Mouse (Mus musculus): ENCODE data around the gene Arhgap15. TPM values are rescaled to one million over a fixed set of nuclear protein-coding genes. Genes with fewer than 3 reads are reported as not detected.

Gene Arhgap15
- polyA plus RNA-seq, 1 experiment from 2014 or later, result 2.0 TPM

DNA sequence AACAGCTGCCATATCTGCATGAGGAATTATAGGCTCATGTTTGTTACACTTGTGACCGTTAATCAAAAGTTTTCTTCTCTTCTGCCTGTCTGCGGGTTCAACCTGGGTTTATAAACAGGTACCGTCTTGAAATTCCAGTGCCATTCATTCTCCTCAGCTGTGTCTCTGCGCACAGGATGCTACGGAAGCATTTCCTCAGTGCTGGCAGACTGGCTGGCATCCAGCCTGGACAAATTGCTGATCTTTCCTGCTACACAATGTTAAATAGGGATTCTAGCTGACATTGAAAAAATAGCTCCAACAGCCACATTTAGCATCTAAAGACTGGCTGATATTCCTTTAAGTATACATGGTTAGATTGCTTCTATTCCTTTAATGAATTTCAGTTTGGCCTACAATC is 93.0 kb downstream of the Arhgap15 start:
- no peaks in the 10 kb centered on the region for H3K36me3 ChIP-seq
- no peaks in the 10 kb centered on the region for H3K4me1 ChIP-seq (replicated peaks)
- no peak overlapping the region for H3K9ac ChIP-seq
- 84% methylated on average over 5 of the region's 5 CpGs for WGBS
- H3K4me3 ChIP-seq, result no peak overlapping the region
- no peak overlapping the region for H3K27ac ChIP-seq (replicated peaks)
- no peak for ATAC-seq (ENCODE audit: low read depth)
- H3K9me3 ChIP-seq, result no peaks in the 10 kb centered on the region
- no peaks in the 10 kb centered on the region for H3K27me3 ChIP-seq
- H3K4me2 ChIP-seq, result no peak overlapping the region

DNA sequence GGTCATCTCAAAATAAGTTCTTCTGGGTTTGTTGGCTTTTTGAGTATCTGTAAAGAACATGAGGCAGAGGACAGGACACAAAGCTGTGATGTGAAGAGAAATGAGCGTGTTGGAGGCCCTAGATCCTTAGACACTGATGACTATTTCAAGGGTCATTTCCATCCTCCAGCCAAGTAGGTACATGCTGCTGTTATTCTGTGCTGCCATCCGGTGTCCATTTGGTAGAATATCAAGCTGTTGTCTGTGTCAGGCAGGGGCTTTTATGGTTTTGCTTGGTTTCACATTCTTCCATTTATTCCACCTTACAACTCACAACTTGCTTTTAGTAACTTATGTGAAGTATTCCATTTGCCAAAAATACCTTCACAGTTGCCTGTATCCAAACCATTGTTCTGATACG is 102.6 kb downstream of the Arhgap15 start:
- H3K36me3 ChIP-seq, result no peaks in the 10 kb centered on the region
- WGBS, result 67% methylated on average over 3 of the region's 3 CpGs
- H3K4me3 ChIP-seq, result no peak overlapping the region
- ATAC-seq (ENCODE audit: low read depth), result no peak
- H3K27ac ChIP-seq (replicated peaks), result no peak overlapping the region
- no peak overlapping the region for H3K9ac ChIP-seq
- H3K4me2 ChIP-seq, result no peak overlapping the region
- H3K27me3 ChIP-seq, result no peaks in the 10 kb centered on the region
- no peaks in the 10 kb centered on the region for H3K9me3 ChIP-seq
- no peaks in the 10 kb centered on the region for H3K4me1 ChIP-seq (replicated peaks)

DNA sequence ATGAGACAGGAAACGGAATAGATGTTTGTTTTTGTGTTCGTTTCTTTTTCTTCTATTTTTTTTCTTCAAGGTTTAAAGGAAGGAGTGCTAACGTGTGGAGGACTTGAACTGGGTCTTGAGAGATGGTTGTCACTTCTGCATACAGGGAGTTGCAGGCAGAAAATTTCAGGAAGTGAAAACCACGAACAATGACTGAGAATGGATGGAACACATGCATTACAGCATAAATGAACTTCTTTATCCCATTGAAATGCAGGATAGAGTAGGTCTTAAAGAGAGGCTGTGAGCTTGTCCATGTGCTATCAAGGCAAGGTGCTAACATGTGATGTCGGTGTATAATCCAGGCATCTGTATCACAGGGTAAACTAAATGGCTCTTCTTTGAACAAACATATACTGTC is 114.1 kb downstream of the Arhgap15 start:
- no peak for ATAC-seq (ENCODE audit: low read depth)
- Histone ChIP-seq H3K4me1 (replicated peaks) (no peaks in the 10 kb centered on the region), H3K4me2 (no peak overlapping the region), H3K9me3 (no peaks in the 10 kb centered on the region), H3K4me3 (no peak overlapping the region), H3K27me3 (no peaks in the 10 kb centered on the region), H3K9ac (no peak overlapping the region), H3K36me3 (no peaks in the 10 kb centered on the region), H3K27ac (replicated peaks) (no peak overlapping the region)
- 88% methylated on average over 5 of the region's 5 CpGs for WGBS

DNA sequence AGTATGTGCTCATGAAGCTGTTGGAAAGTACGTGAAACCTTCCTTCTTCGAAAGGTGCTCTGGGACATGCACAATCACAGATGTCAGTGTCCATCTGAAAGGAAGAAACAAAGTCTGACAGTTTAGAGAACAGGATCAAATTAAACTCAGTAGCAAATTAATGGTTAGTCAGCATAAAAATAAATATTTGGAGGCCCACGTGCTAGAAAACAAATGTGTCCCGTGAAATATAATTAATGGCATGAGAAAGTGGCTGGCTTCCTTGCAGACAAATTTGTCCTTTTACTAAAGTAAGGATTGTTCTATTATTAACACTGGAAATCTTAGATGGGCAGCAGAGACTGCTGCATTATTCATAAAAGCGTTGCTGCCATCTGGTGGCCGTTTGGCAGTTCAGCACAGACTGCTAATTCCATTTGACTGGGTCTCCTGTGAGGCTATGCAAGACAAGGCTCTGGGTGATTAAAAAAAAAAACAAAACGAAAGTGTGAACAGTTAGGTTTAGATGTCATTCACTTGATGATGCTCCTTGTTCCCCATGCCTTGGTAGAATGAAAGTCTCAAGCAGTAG is 153.9 kb downstream of the Arhgap15 start:
- H3K4me3 ChIP-seq, result no peak overlapping the region
- H3K27ac ChIP-seq (replicated peaks), result no peak overlapping the region
- H3K27me3 ChIP-seq, result no peaks in the 10 kb centered on the region
- no peak overlapping the region for H3K9ac ChIP-seq
- H3K9me3 ChIP-seq, result no peaks in the 10 kb centered on the region
- no peak overlapping the region for H3K4me2 ChIP-seq
- H3K36me3 ChIP-seq, result no peaks in the 10 kb centered on the region
- 24% methylated on average over 7 of the region's 7 CpGs for WGBS
- H3K4me1 ChIP-seq (replicated peaks), result no peaks in the 10 kb centered on the region
- peak; percentile 77; the same call in 1 of the 2 replicates for ATAC-seq (ENCODE audit: low read depth)

DNA sequence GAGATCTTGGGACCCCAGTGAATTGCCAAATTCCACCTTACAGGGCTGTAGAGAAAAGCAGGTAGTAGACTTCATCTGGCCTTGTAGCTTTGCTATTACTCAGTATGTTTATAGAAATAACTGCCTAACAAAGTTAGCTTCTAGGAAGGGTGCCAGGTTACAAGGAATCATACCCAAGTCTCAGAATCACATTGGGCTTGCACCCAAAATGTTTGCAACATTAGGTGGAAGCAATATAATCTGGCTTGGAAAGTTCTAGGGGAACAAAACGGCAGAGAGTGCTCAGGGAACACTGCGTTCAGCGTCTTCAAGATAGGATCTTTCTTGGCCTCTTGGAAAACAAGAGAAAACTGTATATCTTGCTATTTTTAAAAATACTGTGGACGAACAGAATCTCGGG is 158.9 kb downstream of the Arhgap15 start:
- WGBS, result 92% methylated on average over 5 of the region's 5 CpGs
- no peaks in the 10 kb centered on the region for H3K36me3 ChIP-seq
- H3K27me3 ChIP-seq, result no peaks in the 10 kb centered on the region
- H3K9me3 ChIP-seq, result no peaks in the 10 kb centered on the region
- no peak overlapping the region for H3K4me3 ChIP-seq
- H3K4me1 ChIP-seq (replicated peaks), result no peaks in the 10 kb centered on the region
- no peak overlapping the region for H3K9ac ChIP-seq
- no peak overlapping the region for H3K27ac ChIP-seq (replicated peaks)
- ATAC-seq (ENCODE audit: low read depth), result no peak
- no peak overlapping the region for H3K4me2 ChIP-seq

DNA sequence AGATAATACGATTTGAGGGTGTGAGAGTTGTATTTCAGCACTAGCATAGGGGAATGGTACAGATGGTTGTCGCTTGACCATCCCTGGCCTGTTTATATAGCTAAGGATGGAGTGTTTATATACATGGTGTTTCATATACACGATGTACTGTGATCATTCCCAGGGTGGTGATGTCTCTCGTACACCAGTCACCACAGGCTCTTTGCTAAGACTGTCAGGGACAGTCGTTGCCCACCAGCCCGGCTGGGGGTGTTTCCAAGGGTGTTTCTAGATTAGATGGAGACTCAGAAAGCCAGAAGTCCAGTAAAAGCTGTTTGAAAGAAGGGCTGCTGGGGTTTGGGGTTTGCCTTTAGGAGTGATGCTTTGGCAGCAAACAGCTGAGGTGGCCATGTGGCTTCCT is 165.5 kb downstream of the Arhgap15 start:
- ATAC-seq (ENCODE audit: low read depth), result no peak
- H3K9ac ChIP-seq, result no peak overlapping the region
- WGBS, result 92% methylated on average over 6 of the region's 6 CpGs

DNA sequence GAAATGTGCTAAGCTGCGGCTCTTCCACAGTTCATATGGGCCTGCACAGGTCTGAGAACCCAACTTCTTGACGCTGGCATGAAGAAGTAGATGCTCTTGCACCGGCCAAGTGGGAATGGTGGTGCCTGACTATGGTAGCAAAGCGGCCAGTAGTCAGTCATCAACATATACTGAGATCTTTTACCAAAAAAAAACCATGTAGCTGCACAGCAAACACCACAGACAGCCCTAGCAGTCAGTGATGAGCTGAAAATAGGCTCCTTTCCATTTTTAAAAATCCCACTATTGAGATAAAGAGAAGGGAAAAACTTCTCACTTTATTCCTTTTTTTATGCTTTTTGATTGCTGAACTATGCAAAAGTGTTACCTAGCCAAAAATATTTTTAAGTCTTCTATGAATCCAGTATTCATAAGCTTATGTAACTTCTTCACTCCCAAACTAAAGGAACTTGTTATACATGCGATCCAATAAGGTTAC is 175.3 kb downstream of the Arhgap15 start:
- H3K9me3 ChIP-seq, result no peaks in the 10 kb centered on the region
- H3K4me1 ChIP-seq (replicated peaks), result no peaks in the 10 kb centered on the region
- no peak overlapping the region for H3K4me2 ChIP-seq
- no peak for ATAC-seq (ENCODE audit: low read depth)
- H3K27ac ChIP-seq (replicated peaks), result no peak overlapping the region
- H3K36me3 ChIP-seq, result no peaks in the 10 kb centered on the region
- 90% methylated on average over 5 of the region's 5 CpGs for WGBS
- no peak overlapping the region for H3K9ac ChIP-seq
- H3K4me3 ChIP-seq, result no peak overlapping the region
- no peaks in the 10 kb centered on the region for H3K27me3 ChIP-seq

More for the DNA sequence above, 165.5 kb downstream of the Arhgap15 start:
- H3K4me3 ChIP-seq, result no peak overlapping the region
- H3K36me3 ChIP-seq, result no peaks in the 10 kb centered on the region
- H3K4me1 ChIP-seq (replicated peaks), result no peaks in the 10 kb centered on the region
- H3K9me3 ChIP-seq, result no peaks in the 10 kb centered on the region
- H3K4me2 ChIP-seq, result no peak overlapping the region
- no peak overlapping the region for H3K27ac ChIP-seq (replicated peaks)
- no peaks in the 10 kb centered on the region for H3K27me3 ChIP-seq

DNA sequence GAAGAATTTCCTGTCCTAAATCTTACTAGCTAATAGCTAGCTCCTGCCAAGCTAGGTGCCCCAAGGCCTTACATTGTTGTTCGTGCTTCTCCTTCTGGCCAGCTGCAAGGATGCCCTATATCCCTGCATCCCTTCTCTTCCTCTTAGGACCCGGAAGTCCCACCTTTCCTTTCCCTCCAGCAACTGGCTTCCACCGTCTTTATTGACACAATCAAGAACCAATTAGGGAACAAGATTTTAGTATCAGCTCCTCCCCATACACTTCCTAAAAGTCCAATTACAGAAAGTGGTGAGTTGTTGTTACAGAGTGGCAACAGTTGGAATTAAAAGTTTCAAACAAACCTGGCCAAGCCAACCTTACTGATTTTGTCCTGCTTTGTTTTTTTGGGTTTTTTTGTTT is 183.1 kb downstream of the Arhgap15 start:
- H3K4me3 ChIP-seq, result no peak overlapping the region
- ATAC-seq (ENCODE audit: low read depth), result no peak
- H3K4me2 ChIP-seq, result no peak overlapping the region
- H3K9ac ChIP-seq, result no peak overlapping the region
- H3K27me3 ChIP-seq, result no peaks in the 10 kb centered on the region
- no peaks in the 10 kb centered on the region for H3K4me1 ChIP-seq (replicated peaks)
- no peaks in the 10 kb centered on the region for H3K36me3 ChIP-seq
- WGBS, result 88% methylated on average over 3 of the region's 3 CpGs
- H3K27ac ChIP-seq (replicated peaks), result no peak overlapping the region
- no peaks in the 10 kb centered on the region for H3K9me3 ChIP-seq

DNA sequence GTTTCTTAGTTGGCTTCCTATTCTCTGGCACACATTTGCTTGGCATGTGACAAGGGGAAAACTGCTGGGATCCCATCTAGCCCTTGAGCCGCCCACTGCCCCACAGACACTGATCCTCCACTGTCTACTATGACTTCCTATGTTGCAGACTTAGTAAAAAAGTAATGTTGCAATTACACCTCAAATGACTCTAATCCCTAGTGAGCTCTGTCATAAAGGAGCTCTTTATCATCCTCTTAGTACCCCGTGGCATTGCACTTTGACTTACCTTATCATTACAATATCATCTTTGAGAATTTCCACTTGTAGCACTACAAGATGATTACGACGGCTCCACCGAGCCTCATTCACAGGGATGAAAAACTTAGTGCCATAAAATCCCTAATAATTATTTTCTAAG is 190.6 kb downstream of the Arhgap15 start:
- H3K4me1 ChIP-seq (replicated peaks), result no peaks in the 10 kb centered on the region
- H3K27ac ChIP-seq (replicated peaks), result no peak overlapping the region
- H3K4me3 ChIP-seq, result no peak overlapping the region
- no peaks in the 10 kb centered on the region for H3K9me3 ChIP-seq
- no peak overlapping the region for H3K4me2 ChIP-seq
- WGBS, result 91% methylated on average over 5 of the region's 5 CpGs
- H3K36me3 ChIP-seq, result no peaks in the 10 kb centered on the region
- H3K27me3 ChIP-seq, result no peaks in the 10 kb centered on the region
- H3K9ac ChIP-seq, result no peak overlapping the region
- ATAC-seq (ENCODE audit: low read depth), result no peak

DNA sequence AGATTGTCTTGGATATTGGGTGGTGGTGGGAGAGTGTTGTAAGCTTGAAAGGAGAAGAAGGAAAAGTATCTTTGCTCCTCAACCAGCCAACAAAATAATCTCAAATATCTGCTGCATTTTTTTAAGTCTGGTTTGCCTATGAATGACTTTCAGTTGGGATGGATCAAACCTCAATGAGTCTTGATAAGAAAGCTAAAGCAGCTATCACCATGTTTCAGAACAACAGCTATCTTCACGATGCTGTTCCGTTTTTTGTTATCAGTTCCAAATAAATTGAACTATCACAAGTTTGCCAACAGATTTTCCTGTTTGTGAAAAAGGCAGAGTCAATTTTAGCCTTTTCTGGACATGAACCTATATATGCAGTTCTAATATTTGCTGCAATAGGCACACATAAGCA is 197.1 kb downstream of the Arhgap15 start:
- Histone ChIP-seq H3K4me2 (no peak overlapping the region), H3K9me3 (no peaks in the 10 kb centered on the region), H3K4me3 (no peak overlapping the region), H3K36me3 (no peaks in the 10 kb centered on the region), H3K27me3 (no peaks in the 10 kb centered on the region), H3K27ac (replicated peaks) (no peak overlapping the region), H3K4me1 (replicated peaks) (no peaks in the 10 kb centered on the region), H3K9ac (no peak overlapping the region)
- 90% methylated on average over 2 of the region's 2 CpGs for WGBS
- no peak for ATAC-seq (ENCODE audit: low read depth)

DNA sequence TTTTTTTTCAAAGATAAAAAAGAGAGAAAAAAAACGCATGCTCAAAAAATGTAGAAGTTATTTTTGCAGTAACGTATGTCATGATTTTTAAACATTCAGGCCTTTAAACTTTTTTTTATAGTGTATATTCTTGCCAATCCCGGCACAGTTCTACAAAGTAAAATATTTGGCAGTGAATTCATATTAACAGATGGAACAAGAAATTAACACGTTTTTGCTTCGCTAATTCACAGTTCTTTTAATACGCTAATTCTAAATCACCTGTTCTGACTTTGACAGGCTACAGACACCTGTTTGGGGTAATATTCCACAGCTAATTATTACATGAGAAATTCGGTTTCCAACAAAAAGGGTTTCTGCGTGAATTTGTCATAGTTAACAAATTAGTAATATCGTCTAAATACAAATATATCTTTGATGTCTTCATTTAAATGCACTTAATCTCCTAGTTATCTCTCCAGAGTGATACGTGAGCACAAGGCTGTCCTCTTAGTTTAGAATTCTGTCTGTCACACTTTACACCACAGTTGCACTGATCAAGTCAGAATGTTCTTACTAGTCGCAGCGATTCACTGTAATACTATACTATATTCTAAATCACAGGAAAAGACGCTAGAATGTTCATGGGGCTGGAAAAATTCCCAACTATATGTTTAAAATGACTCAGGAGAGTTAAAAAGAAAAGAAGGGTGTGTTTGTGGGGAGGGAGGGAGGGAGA is 201.3 kb downstream of the Arhgap15 start:
- Histone ChIP-seq H3K27ac (replicated peaks) (no peak overlapping the region), H3K9ac (no peak overlapping the region), H3K4me2 (no peak overlapping the region), H3K36me3 (no peaks in the 10 kb centered on the region), H3K4me3 (no peak overlapping the region), H3K9me3 (no peaks in the 10 kb centered on the region), H3K27me3 (no peaks in the 10 kb centered on the region), H3K4me1 (replicated peaks) (no peaks in the 10 kb centered on the region)
- 91% methylated on average over 13 of the region's 13 CpGs for WGBS
- ATAC-seq (ENCODE audit: low read depth), result no peak

DNA sequence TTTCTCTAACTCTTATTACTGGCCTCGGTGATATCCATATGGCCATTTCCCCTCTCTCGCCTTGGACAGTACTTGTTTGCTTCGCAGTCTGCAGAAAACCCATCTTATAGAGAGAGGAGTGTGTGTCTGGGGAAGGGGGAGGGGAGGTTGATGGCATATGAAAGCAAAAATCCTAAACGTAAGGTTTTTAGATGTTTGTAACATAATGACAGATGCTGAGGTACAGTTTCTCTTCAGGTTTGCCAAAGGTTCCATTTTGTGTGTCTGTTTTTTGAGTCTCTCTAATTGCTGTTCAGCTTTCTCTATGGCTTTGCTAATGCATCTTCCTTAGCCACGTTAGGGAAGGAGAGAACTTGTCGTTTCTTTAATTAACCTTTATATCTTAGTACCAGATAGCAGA is 202.1 kb downstream of the Arhgap15 start:
- no peak for ATAC-seq (ENCODE audit: low read depth)
- Histone ChIP-seq H3K9me3 (no peaks in the 10 kb centered on the region), H3K27ac (replicated peaks) (no peak overlapping the region), H3K9ac (no peak overlapping the region), H3K27me3 (no peaks in the 10 kb centered on the region), H3K4me1 (replicated peaks) (no peaks in the 10 kb centered on the region), H3K4me3 (no peak overlapping the region), H3K4me2 (no peak overlapping the region), H3K36me3 (no peaks in the 10 kb centered on the region)
- WGBS, result 80% methylated on average over 6 of the region's 6 CpGs

DNA sequence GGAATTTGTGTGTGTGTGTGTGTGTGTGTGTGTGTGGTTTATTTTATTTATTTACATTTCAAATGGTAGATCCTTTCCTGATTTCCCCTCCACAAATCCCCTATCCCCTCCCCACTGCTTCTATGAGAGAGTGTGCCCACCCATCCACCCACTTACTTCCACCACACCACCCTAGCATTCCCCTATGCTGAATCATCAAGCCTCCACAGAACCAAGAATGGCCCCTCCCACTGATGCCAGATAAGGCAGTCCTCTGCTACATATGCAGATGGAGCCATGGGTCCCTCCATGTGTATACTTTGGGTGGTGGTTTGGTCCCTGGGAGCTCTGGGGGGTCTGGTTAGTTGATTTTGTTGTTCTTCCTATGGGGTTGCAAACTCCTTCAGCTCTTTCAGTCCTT is 210.6 kb downstream of the Arhgap15 start:
- H3K4me3 ChIP-seq, result no peak overlapping the region
- no peak overlapping the region for H3K9ac ChIP-seq
- ATAC-seq (ENCODE audit: low read depth), result no peak
- no peaks in the 10 kb centered on the region for H3K27me3 ChIP-seq
- no peaks in the 10 kb centered on the region for H3K4me1 ChIP-seq (replicated peaks)
- H3K27ac ChIP-seq (replicated peaks), result no peak overlapping the region
- H3K4me2 ChIP-seq, result no peak overlapping the region
- no peaks in the 10 kb centered on the region for H3K9me3 ChIP-seq
- H3K36me3 ChIP-seq, result no peaks in the 10 kb centered on the region

Data from neural tube, embryonic 13.5 days (tissue).